Mouse (Mus musculus) hindbrain, embryonic 13.5 days (tissue): ENCODE data around the gene Slc44a3. TPM values are rescaled to one million over a fixed set of nuclear protein-coding genes. Genes with fewer than 3 reads are reported as not detected.

Experiments used
- ATAC-seq: fragments of 200-750 bp; cut with Nextera tagmentation; 2 replicates; pipeline ENCODE4 v1.8.0; 2017; ENCODE audit warnings: moderate TSS enrichment; ENCODE audit not compliant: low FRiP score
- H3K27ac ChIP-seq: fragments of 300-500 bp; sonication (generic); 2 replicates; pipeline ENCODE4 v1.5.1; 2015; ENCODE audit warnings: inconsistent platforms, mild to moderate bottlenecking, moderate library complexity
- H3K27me3 ChIP-seq: fragments of 300-500 bp; sonication (generic); 2 replicates; pipeline ENCODE4 v1.6.1; 2015; ENCODE audit warnings: mild to moderate bottlenecking, inconsistent platforms
- H3K36me3 ChIP-seq: fragments of 300-500 bp; sonication (generic); 2 replicates; pipeline ENCODE4 v1.6.1; 2015; ENCODE audit warnings: mild to moderate bottlenecking, inconsistent platforms
- H3K4me1 ChIP-seq: fragments of 300-500 bp; sonication (generic); replicated peaks from 2 replicates; pipeline ENCODE4 v1.6.1; 2015; ENCODE audit warnings: inconsistent platforms
- H3K4me2 ChIP-seq: fragments of 300-500 bp; sonication (generic); 2 replicates; pipeline ENCODE4 v1.6.1; 2015; ENCODE audit warnings: inconsistent platforms, mild to moderate bottlenecking, moderate library complexity
- H3K4me3 ChIP-seq: fragments of 300-500 bp; sonication (generic); 2 replicates; pipeline ENCODE4 v1.5.1; 2015; ENCODE audit warnings: mild to moderate bottlenecking, inconsistent platforms
- H3K9ac ChIP-seq: fragments of 300-500 bp; sonication (generic); 2 replicates; pipeline ENCODE4 v1.6.1; 2015; ENCODE audit warnings: mild to moderate bottlenecking, inconsistent platforms
- H3K9me3 ChIP-seq: fragments of 300-500 bp; sonication (generic); 2 replicates; pipeline ENCODE4 v1.6.1; 2016; ENCODE audit warnings: inconsistent platforms
- WGBS: fragments of 180-500 bp; shearing (Covaris S2); methylation state at CpG from one replicate; pipeline ENCODE4 v1.1.7; 2015; 5-methylcytosine and 5-hydroxymethylcytosine counted together
- polyA plus RNA-seq: library from polyadenylated mRNA; unstranded; fragments of >200 nt; fragmentation: Nextera tagmentation; extraction: Ambion mirVana; gene quantifications from 2 replicates; pipeline ENCODE4 v1.2.1, GENCODE M21; 2015

Slc44a3 gene
- polyA plus RNA-seq, 1 experiment from 2014 or later, result 0.78 TPM

- no peak for ATAC-seq
- Histone ChIP-seq H3K9ac (no peak overlapping the region), H3K4me2 (no peak overlapping the region), H3K4me1 (no peaks in the 10 kb centered on the region), H3K4me3 (no peak overlapping the region), H3K27me3 (no peaks in the 10 kb centered on the region), H3K27ac (no peak overlapping the region), H3K9me3 (no peaks in the 10 kb centered on the region), H3K36me3 (no peaks in the 10 kb centered on the region)
- WGBS, result 92% methylated on average over 9 of the region's 9 CpGs
Observed at GRCm38 (mm10) chr3:121567904-121568303, 35.7 kb upstream of the Slc44a3 start.

- Histone ChIP-seq H3K9me3 (no peaks in the 10 kb centered on the region), H3K9ac (no peak overlapping the region), H3K4me3 (no peak overlapping the region), H3K4me2 (no peak overlapping the region), H3K27me3 (no peaks in the 10 kb centered on the region), H3K4me1 (no peaks in the 10 kb centered on the region), H3K27ac (no peak overlapping the region), H3K36me3 (no peaks in the 10 kb centered on the region)
- ATAC-seq, result no peak
- WGBS, result 93% methylated on average over 2 of the region's 2 CpGs
Observed at GRCm38 (mm10) chr3:121567337-121567900, 35.2 kb upstream of the Slc44a3 start.

- Histone ChIP-seq H3K27me3 (no peaks in the 10 kb centered on the region), H3K27ac (no peak overlapping the region), H3K36me3 (no peaks in the 10 kb centered on the region), H3K4me2 (no peak overlapping the region), H3K4me1 (no peaks in the 10 kb centered on the region), H3K9me3 (no peaks in the 10 kb centered on the region), H3K9ac (no peak overlapping the region), H3K4me3 (no peak overlapping the region)
- ATAC-seq, result no peak
- WGBS, result 96% methylated on average over 4 of the region's 4 CpGs
Observed at GRCm38 (mm10) chr3:121566901-121567300, 34.7 kb upstream of the Slc44a3 start.

GRCm38 (mm10) chr3:121561803-121562202 lies 29.6 kb upstream of the Slc44a3 start:
- H3K27me3 ChIP-seq, result no peaks in the 10 kb centered on the region
- no peak overlapping the region for H3K9ac ChIP-seq
- H3K4me1 ChIP-seq, result no peaks in the 10 kb centered on the region
- H3K4me2 ChIP-seq, result no peak overlapping the region
- H3K27ac ChIP-seq, result no peak overlapping the region
- H3K9me3 ChIP-seq, result no peaks in the 10 kb centered on the region
- H3K4me3 ChIP-seq, result no peak overlapping the region
- no peaks in the 10 kb centered on the region for H3K36me3 ChIP-seq
- 80% methylated on average over 3 of the region's 3 CpGs for WGBS
- ATAC-seq, result no peak

GRCm38 (mm10) chr3:121560115-121560865 lies 28.1 kb upstream of the Slc44a3 start:
- Histone ChIP-seq H3K27me3 (no peaks in the 10 kb centered on the region), H3K4me1 (no peaks in the 10 kb centered on the region), H3K9ac (no peak overlapping the region), H3K36me3 (no peaks in the 10 kb centered on the region), H3K4me3 (no peak overlapping the region), H3K27ac (no peak overlapping the region), H3K4me2 (no peak overlapping the region), H3K9me3 (no peaks in the 10 kb centered on the region)
- 90% methylated on average over 14 of the region's 14 CpGs for WGBS
- ATAC-seq, result no peak

- no peaks in the 10 kb centered on the region for H3K9me3 ChIP-seq
- H3K4me3 ChIP-seq, result no peak overlapping the region
- H3K4me2 ChIP-seq, result no peak overlapping the region
- no peaks in the 10 kb centered on the region for H3K27me3 ChIP-seq
- no peak for ATAC-seq
- H3K4me1 ChIP-seq, result no peaks in the 10 kb centered on the region
- no peaks in the 10 kb centered on the region for H3K36me3 ChIP-seq
- H3K9ac ChIP-seq, result no peak overlapping the region
- no peak overlapping the region for H3K27ac ChIP-seq
- WGBS, result 75% methylated on average over 15 of the region's 15 CpGs
Observed at GRCm38 (mm10) chr3:121559406-121560114, 27.4 kb upstream of the Slc44a3 start.

GRCm38 (mm10) chr3:121558861-121559260 lies 26.7 kb upstream of the Slc44a3 start:
- Histone ChIP-seq H3K4me3 (no peak overlapping the region), H3K9me3 (no peaks in the 10 kb centered on the region), H3K27ac (no peak overlapping the region), H3K27me3 (no peaks in the 10 kb centered on the region), H3K4me2 (no peak overlapping the region), H3K4me1 (no peaks in the 10 kb centered on the region), H3K9ac (no peak overlapping the region), H3K36me3 (no peaks in the 10 kb centered on the region)
- 41% methylated on average over 8 of the region's 8 CpGs for WGBS
- ATAC-seq, result no peak

- no peak overlapping the region for H3K9ac ChIP-seq
- H3K4me2 ChIP-seq, result no peak overlapping the region
- H3K27ac ChIP-seq, result no peak overlapping the region
- ATAC-seq, result no peak
- WGBS, result 86% methylated on average over 7 of the region's 7 CpGs
- no peak overlapping the region for H3K4me3 ChIP-seq
- H3K36me3 ChIP-seq, result no peaks in the 10 kb centered on the region
- no peaks in the 10 kb centered on the region for H3K27me3 ChIP-seq
- H3K9me3 ChIP-seq, result no peaks in the 10 kb centered on the region
- no peaks in the 10 kb centered on the region for H3K4me1 ChIP-seq
Observed at GRCm38 (mm10) chr3:121556304-121556703, 24.1 kb upstream of the Slc44a3 start.

GRCm38 (mm10) chr3:121553294-121553693 lies 21.1 kb upstream of the Slc44a3 start:
- Histone ChIP-seq H3K4me3 (no peak overlapping the region), H3K9me3 (no peaks in the 10 kb centered on the region), H3K27ac (no peak overlapping the region), H3K27me3 (no peaks in the 10 kb centered on the region), H3K4me1 (no peaks in the 10 kb centered on the region), H3K9ac (no peak overlapping the region), H3K36me3 (no peaks in the 10 kb centered on the region), H3K4me2 (no peak overlapping the region)
- ATAC-seq, result no peak
- WGBS, result 82% methylated on average over 14 of the region's 14 CpGs

GRCm38 (mm10) chr3:121552723-121553122 lies 20.5 kb upstream of the Slc44a3 start:
- H3K4me2 ChIP-seq, result no peak overlapping the region
- H3K4me3 ChIP-seq, result no peak overlapping the region
- H3K36me3 ChIP-seq, result no peaks in the 10 kb centered on the region
- no peak for ATAC-seq
- H3K27me3 ChIP-seq, result no peaks in the 10 kb centered on the region
- H3K27ac ChIP-seq, result no peak overlapping the region
- H3K9ac ChIP-seq, result no peak overlapping the region
- H3K4me1 ChIP-seq, result no peaks in the 10 kb centered on the region
- 89% methylated on average over 11 of the region's 11 CpGs for WGBS
- no peaks in the 10 kb centered on the region for H3K9me3 ChIP-seq

GRCm38 (mm10) chr3:121550370-121550769 lies 18.2 kb upstream of the Slc44a3 start:
- WGBS, result 7% methylated on average over 1 of the region's 1 CpGs
- Histone ChIP-seq H3K4me3 (no peak overlapping the region), H3K9ac (no peak overlapping the region), H3K4me2 (no peak overlapping the region), H3K9me3 (no peaks in the 10 kb centered on the region), H3K27ac (no peak overlapping the region), H3K36me3 (no peaks in the 10 kb centered on the region), H3K27me3 (no peaks in the 10 kb centered on the region), H3K4me1 (no peaks in the 10 kb centered on the region)
- no peak for ATAC-seq

GRCm38 (mm10) chr3:121547851-121548624 lies 15.8 kb upstream of the Slc44a3 start:
- Histone ChIP-seq H3K9ac (no peak overlapping the region), H3K9me3 (no peaks in the 10 kb centered on the region), H3K27ac (no peak overlapping the region), H3K4me2 (no peak overlapping the region), H3K4me3 (no peak overlapping the region), H3K4me1 (no peaks in the 10 kb centered on the region), H3K36me3 (no peaks in the 10 kb centered on the region), H3K27me3 (no peaks in the 10 kb centered on the region)
- 73% methylated on average over 15 of the region's 15 CpGs for WGBS
- no peak for ATAC-seq
